Comparison of ENCODE assay signal across 22 mouse cellular contexts in the genomic region with DNA sequence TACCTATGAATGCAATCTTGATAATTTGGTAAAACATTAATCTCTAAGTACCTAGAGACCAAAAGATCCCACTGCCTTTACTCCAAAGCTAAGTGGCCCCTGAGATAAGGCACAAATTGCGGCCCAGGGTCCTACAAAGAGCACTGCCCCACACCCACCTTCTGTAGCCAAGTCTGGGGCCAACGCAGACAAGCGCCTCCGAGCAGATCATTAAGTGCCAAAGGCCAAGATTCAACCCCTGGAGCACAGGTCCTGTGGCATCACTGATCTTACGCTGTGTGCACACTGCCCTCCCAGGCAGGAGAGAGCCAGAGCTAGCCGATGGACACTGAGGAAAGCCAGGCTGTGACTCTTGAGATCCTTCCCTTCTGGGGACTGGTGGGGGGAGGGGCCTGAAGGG. TPM values are rescaled to one million over a fixed set of nuclear protein-coding genes. Genes with fewer than 3 reads are reported as not detected.
DNase-seq lines count a peak whose midpoint lies in the region; ATAC-seq and TF ChIP-seq lines count a peak whose summit lies in the region.
"Had no signal": no experiment of that assay in that cellular context is flagged by ENCODE, and none has a peak within 500 bp of the region (broad histone marks: within the 10 kb centered on the region; RNA-seq: fewer than 3 reads in every experiment).

No protein-coding gene starts in this region.

- peaks cover 69% of the 10 kb centered on the region for H3K4me1 ChIP-seq in heart, embryonic 12.5 days (replicated peaks)
- peaks cover 23% of the 10 kb centered on the region for H3K4me1 ChIP-seq in lung, embryonic 14.5 days (ENCODE audit: insufficient read depth)
- peaks cover 61% of the 10 kb centered on the region for H3K4me1 ChIP-seq in intestine, embryonic 15.5 days (replicated peaks)
- H3K4me1 ChIP-seq in stomach, embryonic 16.5 days (ENCODE audit: control insufficient read depth, insufficient read depth, low read length): peaks cover 46% of the 10 kb centered on the region

- peak overlapping the region; percentile 76; the same call in 1 of the 2 replicates for H3K27ac ChIP-seq in heart, embryonic 12.5 days (ENCODE audit: poor library complexity, severe bottlenecking)
- H3K27ac ChIP-seq in lung, embryonic 14.5 days (ENCODE audit: low read depth): peak overlapping the region; percentile 40
- H3K27ac ChIP-seq in intestine, embryonic 15.5 days: peak overlapping the region; percentile 80
- H3K27ac ChIP-seq in stomach, embryonic 16.5 days (ENCODE audit: low read length): peak overlapping the region; percentile 38; the same call in 1 of the 2 replicates
- H3K27ac ChIP-seq: hindbrain, postnatal 0 days; macrophage had no signal

- intact Hi-C loops in heart, postnatal 10 days (cut with DNase I): no loop called here

- H3K9ac ChIP-seq in heart, embryonic 12.5 days: no peak overlapping the region
- no peak overlapping the region for H3K9ac ChIP-seq in lung, embryonic 14.5 days
- no peak overlapping the region for H3K9ac ChIP-seq in intestine, embryonic 15.5 days
- no peak overlapping the region for H3K9ac ChIP-seq in stomach, embryonic 16.5 days (ENCODE audit: low read length)
- H3K9ac ChIP-seq: heart, embryonic 15.5 days; liver, postnatal 0 days had no signal

- H3K4me2 ChIP-seq in heart, embryonic 12.5 days: no peak overlapping the region
- no peak overlapping the region; the same call in 1 of the 2 replicates for H3K4me2 ChIP-seq in lung, embryonic 14.5 days
- H3K4me2 ChIP-seq in intestine, embryonic 15.5 days (replicated peaks): peak overlapping the region; percentile 43
- H3K4me2 ChIP-seq in stomach, embryonic 16.5 days (ENCODE audit: low read depth, low read length): no peak overlapping the region
- H3K4me2 ChIP-seq: heart, embryonic 15.5 days had no signal

- ATAC-seq in heart, embryonic 12.5 days (ENCODE audit: insufficient number of reproducible peaks, low FRiP score): no peak
- no peak for ATAC-seq in lung, embryonic 14.5 days (ENCODE audit: insufficient read depth)
- peak; percentile 78 for ATAC-seq in intestine, embryonic 15.5 days
- ATAC-seq in stomach, embryonic 16.5 days (ENCODE audit: insufficient read depth, low FRiP score): peak; percentile 56
- ATAC-seq: hindbrain, postnatal 0 days; liver, postnatal 0 days; Patski had no signal

- DNase-seq in heart, postnatal 10 days: no peak
- peak; percentile 25 for DNase-seq in lung, embryonic 14.5 days
- DNase-seq in lung, postnatal 14 days: no peak
- no peak for DNase-seq in urinary bladder, adult 2 months (ENCODE audit: low spot score)
- DNase-seq in testis, postnatal 14 days (ENCODE audit: low spot score): no peak
- DNase-seq: cerebellum, adult 11 months; cerebellum, adult 9-11 months; gastrocnemius, postnatal 36 days; kidney, adult 2 months; kidney, postnatal 14 days; left cerebral cortex, postnatal 4 days; liver; liver, postnatal 0 days; thymus, postnatal 14 days had no signal

- no peaks in the 10 kb centered on the region for H3K27me3 ChIP-seq in heart, embryonic 12.5 days (replicated peaks)
- H3K27me3 ChIP-seq in lung, embryonic 14.5 days (ENCODE audit: insufficient read depth, low read length): no peaks in the 10 kb centered on the region
- H3K27me3 ChIP-seq in intestine, embryonic 15.5 days (replicated peaks): no peaks in the 10 kb centered on the region
- H3K27me3 ChIP-seq in stomach, embryonic 16.5 days (ENCODE audit: control insufficient read depth, insufficient read depth, low read length): no peaks in the 10 kb centered on the region
- H3K27me3 ChIP-seq: heart, embryonic 15.5 days had no signal

- peaks cover 5% of the 10 kb centered on the region for H3K9me3 ChIP-seq in heart, embryonic 12.5 days (replicated peaks)
- no peaks in the 10 kb centered on the region for H3K9me3 ChIP-seq in lung, embryonic 14.5 days (ENCODE audit: low read depth, low read length)
- no peaks in the 10 kb centered on the region for H3K9me3 ChIP-seq in intestine, embryonic 15.5 days
- peaks cover 5% of the 10 kb centered on the region; the same call in 1 of the 2 replicates for H3K9me3 ChIP-seq in stomach, embryonic 16.5 days (replicated peaks; ENCODE audit: control insufficient read depth, low read length)
- H3K9me3 ChIP-seq: heart, embryonic 15.5 days had no signal

- H3K4me3 ChIP-seq in heart, embryonic 12.5 days: no peak overlapping the region
- H3K4me3 ChIP-seq in lung, embryonic 14.5 days (ENCODE audit: low read depth, low read length): no peak overlapping the region
- no peak overlapping the region for H3K4me3 ChIP-seq in intestine, embryonic 15.5 days (replicated peaks)
- no peak overlapping the region for H3K4me3 ChIP-seq in stomach, embryonic 16.5 days (replicated peaks; ENCODE audit: low read length)
- H3K4me3 ChIP-seq: heart, embryonic 15.5 days had no signal

- TF ChIP-seq CTCF in lung, embryonic 14.5 days (IDR thresholded peaks at IDR 0.05; ENCODE audit: low read depth): no peak

- peaks cover 6% of the 10 kb centered on the region for H3K36me3 ChIP-seq in heart, embryonic 12.5 days
- H3K36me3 ChIP-seq in lung, embryonic 14.5 days (ENCODE audit: insufficient read depth): peaks cover 4% of the 10 kb centered on the region; the same call in 1 of the 2 replicates
- no peaks in the 10 kb centered on the region for H3K36me3 ChIP-seq in intestine, embryonic 15.5 days
- H3K36me3 ChIP-seq in stomach, embryonic 16.5 days (ENCODE audit: control insufficient read depth, insufficient read depth, low read length): peaks cover 4% of the 10 kb centered on the region; the same call in 1 of the 2 replicates
- H3K36me3 ChIP-seq: heart, embryonic 15.5 days had no signal

- 41% methylated on average over 6 of the region's 6 CpGs for WGBS in heart, embryonic 12.5 days
- WGBS in lung, embryonic 14.5 days: 55% methylated on average over 6 of the region's 6 CpGs
- 41% methylated on average over 6 of the region's 6 CpGs for WGBS in intestine, embryonic 15.5 days
- WGBS in stomach, embryonic 16.5 days: 39% methylated on average over 6 of the region's 6 CpGs

RNA-seq across cellular contexts. Expression of a gene that starts 38.7 kb away (rescaled TPM):
- polyA plus RNA-seq in heart, embryonic 12.5 days (2016; fragmentation: Nextera tagmentation; extraction: Ambion mirVana): 28.3 and 30.7 TPM in 2 replicates
- total RNA-seq in heart, postnatal 10 days (2021): 1 to 10 TPM; 5.3 to 5.8 TPM
- 16.2 and 18.2 TPM in 2 replicates for polyA plus RNA-seq in lung, embryonic 14.5 days (2014; fragmentation: Nextera tagmentation; extraction: Ambion mirVana)
- 18.8 and 19.3 TPM in 2 replicates for polyA plus RNA-seq in intestine, embryonic 15.5 days (2015; fragmentation: Nextera tagmentation; extraction: Ambion mirVana)
- 12.0 and 13.5 TPM in 2 replicates for polyA plus RNA-seq in stomach, embryonic 16.5 days (2015; fragmentation: Nextera tagmentation; extraction: Ambion mirVana)
- 8.6 and 11.7 TPM in 2 replicates for polyA plus RNA-seq in urinary bladder, adult 2 months (2012; rRNA removed)
- total RNA-seq: common myeloid progenitor, adult 5-6 weeks had no signal
- polyA plus RNA-seq: macrophage, Patski had no signal

Comparison
In these comparisons a context has a peak if more than half of its experiments do, and no peak if none do; other contexts are left out.
1. ATAC-seq: peak in intestine, embryonic 15.5 days (single experiment) and stomach, embryonic 16.5 days (single experiment); none in heart, embryonic 12.5 days (single experiment) and lung, embryonic 14.5 days (single experiment).
2. Peak in every context shown above with its lines, with median percentiles within 50 percentile points of each other: H3K27ac ChIP-seq.